Mouse (Mus musculus): ENCODE measurements around the gene Krtap1-4.

DNA sequence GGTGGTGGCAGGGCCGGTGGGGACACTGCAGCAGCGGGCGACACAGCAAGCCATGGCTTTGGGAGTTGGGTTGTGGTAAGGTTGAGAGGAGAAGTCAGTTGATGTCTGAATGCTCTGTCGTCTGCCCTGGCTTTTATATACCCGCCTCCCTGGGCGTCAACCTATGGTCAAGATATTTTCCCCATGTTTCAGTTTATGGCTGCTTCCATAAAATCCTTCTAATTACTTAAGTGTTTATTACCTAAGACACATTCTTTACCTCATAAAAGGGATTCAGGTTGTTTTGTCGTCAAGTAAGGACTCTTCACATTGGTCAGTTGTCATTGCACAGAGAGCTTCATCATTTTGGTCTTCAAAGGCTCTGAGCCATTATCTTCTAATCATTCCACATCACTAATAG is 16.9 kb downstream of the Krtap1-4 start, which contains the start of gene Krtap3-1:
- TF ChIP-seq ZC3H11A (IDR thresholded peaks at IDR 0.05; ENCODE audit: low read depth, low read length): no peak
- TF ChIP-seq EP300 (IDR thresholded peaks at IDR 0.05; ENCODE audit: low read length): no peak
- no peak for TF ChIP-seq POLR2A (IDR thresholded peaks at IDR 0.05; ENCODE audit: low read depth, low read length)
- no peak for TF ChIP-seq HCFC1 (IDR thresholded peaks at IDR 0.05; ENCODE audit: low read depth, low read length)
- no peak for TF ChIP-seq TCF12 (IDR thresholded peaks at IDR 0.05; ENCODE audit: low read depth, low read length)
- TF ChIP-seq CTCF (conservative IDR thresholded peaks at IDR 0.05 in 1 of 2, IDR thresholded peaks at IDR 0.05 in 1 of 2; ENCODE audit: low read depth in 2 of 2, low read length in 2 of 2): no peak
- no peak for TF ChIP-seq ZNF384 (IDR thresholded peaks at IDR 0.05; ENCODE audit: low read depth, low read length)
- TF ChIP-seq JUND (conservative IDR thresholded peaks at IDR 0.05; ENCODE audit: low read depth, low read length): no peak
- TF ChIP-seq RAD21 (IDR thresholded peaks at IDR 0.05; ENCODE audit: low read depth, low read length): no peak
- TF ChIP-seq USF2 (conservative IDR thresholded peaks at IDR 0.05; ENCODE audit: low read depth, low read length): no peak
- TF ChIP-seq USF1 (IDR thresholded peaks at IDR 0.05; ENCODE audit: low read depth, low read length): no peak

Data from CH12.LX (cell line).